Mouse (Mus musculus) cerebellum, postnatal 14 days (tissue): ENCODE measurements around the gene Ccne1.
"Not testable (repeated sequence)": the region's sequence is repeated elsewhere in the genome, so short reads cannot be mapped to it uniquely, and the experiment has no call there.

Source experiments
- DNase-seq, 2 experiments: peaks; one replicate each; pipeline ENCODE4 v3.0.0; 2021; ENCODE audit warnings: mixed read lengths in 2 of 2

Gene Ccne1

GRCm38 (mm10) chr7:38107371-38108259 lies at the start of gene Ccne1:
Gene Ccne1 (minus strand): TSS chr7:38107534.
- DNase-seq = peak; percentile 99 to 100

GRCm38 (mm10) chr7:38155829-38156228 lies 48.5 kb upstream of the Ccne1 start:
- DNase-seq = no peak

DNA sequence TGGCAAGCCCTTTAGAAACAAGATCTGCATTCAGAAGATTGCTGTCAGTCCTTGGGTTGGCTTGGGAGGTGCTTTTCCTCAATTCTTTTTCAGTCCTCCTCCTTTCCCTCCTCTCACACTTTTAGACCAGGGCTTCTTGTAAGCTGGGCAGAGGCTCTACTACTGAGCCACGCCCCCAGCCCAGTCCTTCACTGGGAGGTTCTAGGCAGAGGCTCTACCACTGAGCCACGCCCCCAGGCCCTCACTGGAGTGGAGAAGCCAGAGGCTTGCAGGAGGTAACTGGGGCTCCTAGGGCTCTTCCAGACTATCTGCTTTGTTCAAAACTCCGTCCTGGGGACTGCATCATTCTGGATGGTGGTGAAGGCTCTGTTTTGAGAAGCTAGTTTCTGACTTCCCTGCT lies 45.2 kb upstream of the Ccne1 start:
- DNase-seq = no peak

DNA sequence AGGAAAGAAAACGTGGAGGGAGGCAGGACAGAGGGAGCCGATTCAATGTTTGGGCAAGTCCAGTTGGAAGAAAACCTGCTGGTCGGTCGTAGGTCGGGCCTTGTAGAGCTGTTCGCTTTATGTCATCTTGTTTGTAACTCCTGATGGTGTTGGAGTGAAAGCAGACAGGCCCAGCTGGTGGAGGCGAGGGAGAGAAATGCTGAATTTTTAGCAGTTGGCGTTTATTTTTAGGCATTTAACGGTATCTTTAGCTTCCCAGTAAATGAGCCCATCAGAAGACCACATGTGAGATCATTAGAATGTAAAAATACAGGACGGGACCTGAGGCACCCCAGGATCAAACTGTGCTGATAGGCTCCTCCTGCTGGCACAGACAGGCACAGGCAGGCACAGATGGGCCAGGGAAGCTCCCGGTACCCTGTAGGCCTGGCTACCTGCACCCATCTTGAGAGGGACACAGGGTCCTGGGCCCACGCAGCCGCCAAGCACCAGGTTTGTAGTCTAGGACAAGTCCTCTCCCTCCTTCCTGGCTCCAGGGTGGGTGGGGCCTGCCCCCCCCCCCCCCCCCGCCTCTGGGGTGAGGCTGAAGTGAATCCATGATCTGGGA lies 44.5 kb upstream of the Ccne1 start:
- no peak for DNase-seq

GRCm38 (mm10) chr7:38147477-38147876 lies 40.1 kb upstream of the Ccne1 start:
- no peak for DNase-seq

DNA sequence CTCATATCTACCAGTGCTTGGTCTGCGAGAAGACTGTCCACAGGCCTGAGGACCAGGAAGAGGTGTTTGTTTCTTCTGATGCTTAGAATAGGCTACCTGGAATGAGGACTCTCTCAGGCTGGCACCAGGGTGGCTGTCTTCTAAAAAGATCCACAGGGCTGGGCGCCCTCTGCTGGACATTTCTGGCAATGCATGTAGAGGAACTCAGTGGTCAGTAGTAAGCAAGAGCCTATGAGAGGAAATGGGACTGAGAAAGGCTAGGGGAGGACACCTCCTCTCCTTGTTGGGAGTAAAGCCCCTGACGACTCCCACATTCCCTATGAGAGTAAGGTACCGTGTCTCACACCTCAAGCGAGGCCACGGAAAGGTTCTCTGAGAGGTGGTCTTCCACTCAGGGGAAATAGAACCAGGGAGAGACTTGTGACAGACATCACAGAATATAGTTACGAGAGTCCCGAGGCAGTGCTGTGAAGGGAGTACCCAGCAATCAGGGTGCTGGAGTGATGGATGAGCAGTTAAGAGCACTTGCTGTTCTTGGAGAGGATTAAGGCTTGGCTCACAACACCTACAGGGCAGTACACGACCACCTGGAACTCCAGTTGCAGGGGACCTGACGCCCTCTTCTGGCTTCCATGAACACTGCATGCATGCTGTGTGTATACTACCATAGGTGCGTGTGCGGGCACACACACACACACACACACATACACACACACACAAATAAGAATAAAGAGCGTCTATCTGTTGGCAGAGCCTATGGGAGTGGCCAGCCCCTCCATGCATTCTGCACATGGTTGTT lies 34.6 kb upstream of the Ccne1 start:
- peak; percentile 95 to 97 for DNase-seq

DNA sequence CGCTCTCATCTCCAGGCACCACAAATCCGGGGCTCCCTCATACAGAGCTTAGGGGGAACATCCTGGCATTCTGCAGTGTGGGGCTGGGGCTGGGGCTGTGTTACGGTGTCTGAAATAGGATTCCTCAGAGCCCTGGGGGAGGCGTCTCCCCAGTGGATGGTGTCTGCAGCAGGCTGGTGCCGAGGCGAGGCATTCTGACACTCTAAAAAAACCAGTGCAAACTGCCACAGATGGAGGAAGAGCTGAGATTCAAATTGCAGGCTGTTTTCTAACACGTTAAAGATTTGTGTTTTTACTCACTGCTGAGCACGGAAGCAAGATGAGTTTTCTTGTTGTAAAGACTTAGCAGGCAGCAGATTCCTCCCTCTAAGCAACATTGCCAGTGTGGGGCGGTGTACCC lies 33.0 kb upstream of the Ccne1 start:
- no peak for DNase-seq

- DNase-seq = no peak
Measured at GRCm38 (mm10) chr7:38134471-38134870, 27.1 kb upstream of the Ccne1 start.

GRCm38 (mm10) chr7:38131186-38131585 lies 23.9 kb upstream of the Ccne1 start:
- peak; percentile 67 to 76 for DNase-seq

GRCm38 (mm10) chr7:38129986-38130729 lies 22.8 kb upstream of the Ccne1 start:
- DNase-seq = no peak

DNA sequence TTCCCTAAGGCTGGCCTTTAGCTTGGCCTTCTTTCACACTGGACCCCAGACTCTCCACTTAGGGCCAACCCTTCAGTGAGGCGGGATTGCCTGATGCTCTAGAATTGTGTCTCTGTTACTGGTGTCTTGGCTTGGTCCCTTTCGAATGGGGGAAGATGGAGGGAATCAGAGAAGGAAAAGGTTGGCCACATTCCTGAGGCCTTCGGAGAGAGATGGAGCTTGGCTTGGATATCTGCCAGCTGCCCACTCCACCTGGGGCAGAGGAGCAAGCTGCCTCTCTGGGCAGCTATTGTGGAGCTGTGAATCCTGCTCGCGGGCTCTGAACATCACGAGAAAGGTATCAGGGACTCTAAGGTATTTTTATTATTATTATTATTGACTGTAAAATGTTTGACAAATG lies 22.2 kb upstream of the Ccne1 start:
- peak; percentile 55 to 75 for DNase-seq

GRCm38 (mm10) chr7:38128256-38128655 lies 20.9 kb upstream of the Ccne1 start:
- not testable (repeated sequence) for DNase-seq

DNA sequence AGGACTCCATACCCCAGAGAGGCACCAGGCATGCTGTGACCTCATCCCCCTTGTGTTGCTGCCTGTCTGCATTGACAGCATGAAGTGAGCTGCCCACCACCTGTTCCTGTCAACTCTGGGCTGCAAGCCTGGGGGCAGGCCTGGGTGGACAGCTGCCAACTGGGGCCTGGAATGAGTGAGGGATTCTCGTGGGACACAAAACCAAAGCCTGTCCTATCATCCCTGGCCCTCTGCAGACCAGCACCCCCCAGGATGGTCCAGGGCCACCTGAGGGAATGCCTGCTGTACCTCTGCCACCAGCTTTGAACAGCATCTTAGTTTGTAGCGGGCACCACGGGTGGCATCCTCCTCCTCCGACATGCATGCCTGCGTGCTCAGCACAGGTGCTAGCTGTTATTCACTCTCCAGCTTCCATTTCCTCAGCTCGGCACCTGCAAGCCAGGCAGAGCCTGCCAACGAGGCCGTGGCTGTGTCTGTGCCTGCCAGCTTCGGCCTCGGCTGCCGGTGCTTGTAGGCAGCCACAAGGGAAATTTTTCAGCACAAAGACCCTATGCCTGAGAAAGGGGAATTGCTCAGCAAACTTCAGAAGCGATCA lies 18.3 kb upstream of the Ccne1 start:
- peak; percentile 79 to 81 for DNase-seq

GRCm38 (mm10) chr7:38124164-38124563 lies 16.8 kb upstream of the Ccne1 start:
- not testable (repeated sequence) for DNase-seq

- no peak for DNase-seq
Measured at GRCm38 (mm10) chr7:38118594-38118993, 11.3 kb upstream of the Ccne1 start.

DNA sequence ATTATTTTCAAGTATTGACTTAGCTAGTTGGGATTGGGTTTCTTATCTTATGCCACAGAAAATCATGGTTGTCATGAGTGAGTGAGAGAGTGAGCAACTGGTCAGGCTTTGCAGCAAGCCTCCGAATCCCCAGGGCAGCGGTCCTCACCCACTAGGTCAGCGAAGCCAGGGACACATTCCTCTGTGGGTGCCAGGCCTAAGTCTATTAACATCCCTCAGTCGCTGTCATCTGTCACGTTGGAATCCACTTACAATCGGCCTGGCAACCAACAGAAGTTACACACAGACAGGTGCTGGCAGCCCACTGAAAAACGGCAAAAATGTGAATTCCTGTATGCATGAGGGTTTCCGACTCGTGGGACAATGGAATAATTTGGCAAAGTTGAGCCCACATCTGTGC lies 5.1 kb upstream of the Ccne1 start:
- DNase-seq = no peak

DNA sequence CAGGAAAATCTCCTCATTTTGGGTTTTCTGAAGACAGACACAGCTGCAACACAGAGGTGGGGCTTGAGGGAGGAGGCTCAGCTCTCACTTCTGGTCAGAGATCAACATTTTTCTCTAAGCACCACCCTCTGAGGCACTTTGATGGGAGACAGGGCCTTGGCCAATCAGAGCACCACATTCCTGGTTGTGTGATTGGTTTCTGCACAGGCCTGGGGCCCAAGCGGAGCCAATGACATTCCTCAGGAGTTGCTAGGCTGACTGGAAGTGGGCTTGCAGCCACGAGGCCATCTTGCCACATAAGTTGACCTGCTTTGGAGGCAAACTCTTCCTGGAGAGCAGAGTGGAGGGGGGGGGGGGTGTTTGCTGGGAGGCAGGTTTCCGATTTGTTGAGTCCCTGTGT lies 4.7 kb upstream of the Ccne1 start:
- DNase-seq = peak; percentile 67 to 74

DNA sequence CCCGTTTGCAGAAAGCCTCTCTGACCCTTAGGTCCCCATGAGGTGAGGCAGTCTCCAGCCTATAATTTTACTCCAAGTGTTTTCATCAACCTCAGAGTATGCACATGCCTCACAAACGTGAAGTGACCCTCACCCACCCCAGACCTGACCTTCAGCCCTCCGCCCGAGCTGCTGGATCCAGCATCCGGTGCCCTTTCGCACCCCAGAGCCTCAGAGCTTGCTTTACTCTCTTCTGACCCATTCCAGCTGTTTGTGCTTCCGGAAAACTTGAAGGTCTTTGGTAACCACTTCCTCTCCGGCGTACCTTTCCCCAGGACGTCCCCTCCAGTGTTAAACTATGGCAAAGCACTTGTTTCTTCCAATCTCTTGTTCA lies 912 bp upstream of the Ccne1 start:
- no peak for DNase-seq

DNA sequence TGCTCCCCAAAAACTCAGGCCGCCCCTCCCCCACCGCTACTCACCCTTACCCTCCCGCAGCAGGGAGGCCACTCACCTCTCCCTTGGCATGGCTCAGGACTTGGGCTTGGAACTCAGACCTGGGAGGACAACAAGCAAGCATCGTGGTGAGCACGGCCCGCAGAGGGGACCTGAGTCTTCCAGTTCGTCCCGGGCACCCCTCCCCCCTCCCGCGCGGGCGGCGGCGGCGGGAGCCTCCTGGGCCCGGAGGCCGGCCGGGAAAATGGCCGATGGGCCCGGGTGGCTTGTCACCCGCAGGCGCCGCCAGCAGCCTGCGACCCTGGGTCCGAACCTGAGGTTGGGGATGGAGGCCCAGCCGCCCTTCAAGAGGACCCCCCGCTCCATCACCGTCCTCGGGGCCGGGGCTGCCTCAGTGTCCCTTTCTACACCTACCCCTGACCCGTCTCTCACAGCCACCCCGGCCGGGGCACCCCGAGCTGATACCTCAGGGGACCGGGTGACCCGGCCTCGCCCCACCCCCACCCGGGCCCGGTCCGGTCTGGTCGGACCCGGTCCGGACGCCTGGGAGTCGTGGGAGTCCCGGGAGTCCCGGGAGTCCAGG lies 523 bp downstream of the Ccne1 start:
- DNase-seq = peak; percentile 60 to 70

- no peak for DNase-seq
Measured at GRCm38 (mm10) chr7:38105379-38105778, 2.0 kb downstream of the Ccne1 start.

DNA sequence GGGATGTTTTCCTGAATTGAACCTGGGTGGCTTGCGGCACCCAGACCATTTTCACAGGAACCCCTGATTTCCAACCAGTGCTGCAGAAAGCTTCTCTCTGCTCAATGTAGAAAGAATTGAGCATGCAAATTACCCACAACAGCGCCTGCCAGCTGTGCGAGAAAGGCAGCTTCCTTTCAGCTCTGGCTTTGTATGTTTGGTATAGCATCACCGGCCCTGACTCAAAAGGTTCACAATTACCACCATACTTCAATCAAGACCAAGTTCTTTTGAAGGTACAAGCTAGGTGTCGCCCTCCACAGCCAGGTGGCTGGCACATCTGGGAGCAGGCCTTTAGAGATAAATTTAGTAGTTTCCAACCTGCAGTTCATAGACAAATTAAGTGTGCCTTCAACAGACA lies 3.2 kb downstream of the Ccne1 start:
- DNase-seq = no peak

GRCm38 (mm10) chr7:38094353-38094752 lies 13.0 kb downstream of the Ccne1 start:
- DNase-seq = no peak
